ENCODE assay signal across 14 mouse cellular contexts in the genomic region with DNA sequence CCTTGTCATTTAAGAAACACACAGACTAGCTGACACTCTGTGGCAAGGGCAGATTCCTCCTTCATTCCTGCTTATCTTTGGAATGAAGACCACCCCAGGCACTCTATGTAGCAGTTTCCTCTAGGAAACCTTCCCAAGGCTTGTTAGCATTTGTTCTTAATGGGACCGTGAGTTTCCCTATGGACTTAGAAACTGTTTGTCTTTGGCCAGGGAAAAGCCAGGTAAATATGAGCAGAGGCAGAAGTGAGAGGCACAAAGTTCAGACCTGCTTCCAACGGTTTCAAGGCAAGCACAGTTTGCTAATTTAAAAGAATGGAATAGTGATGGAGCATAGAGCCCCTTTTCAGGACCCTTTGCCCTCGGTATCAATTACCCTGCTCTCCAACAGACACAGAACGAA.
"Had no signal": no experiment of that assay in that cellular context is flagged by ENCODE, and none has a peak within 500 bp of the region (broad histone marks: within the 10 kb centered on the region; RNA-seq: fewer than 3 reads in every experiment).

No protein-coding gene starts in this region.

- H3K27me3 ChIP-seq: intestine, embryonic 15.5 days had no signal

- H3K4me3 ChIP-seq: intestine, embryonic 15.5 days; limb, embryonic 13.5 days; midbrain, embryonic 13.5 days had no signal

- H3K36me3 ChIP-seq: limb, embryonic 13.5 days; midbrain, embryonic 13.5 days had no signal

- H3K4me2 ChIP-seq: intestine, embryonic 15.5 days; limb, embryonic 13.5 days; midbrain, embryonic 13.5 days had no signal

- H3K9me3 ChIP-seq: intestine, embryonic 15.5 days; limb, embryonic 13.5 days; midbrain, embryonic 13.5 days had no signal

- ATAC-seq: hindbrain, postnatal 0 days; intestine, embryonic 15.5 days; lung, postnatal 0 days; midbrain, embryonic 13.5 days had no signal

- DNase-seq: kidney, adult 18-20 months; layer of hippocampus, adult 9-11 months; layer of hippocampus, postnatal 36 days; left cerebral cortex, postnatal 4 days; lung, adult 2 months; lung, postnatal 36 days; right cerebral cortex, adult 18-20 months; right cerebral cortex, postnatal 25 days; thymus, postnatal 4 days had no signal

- H3K27ac ChIP-seq: hindbrain, postnatal 0 days; intestine, embryonic 15.5 days; limb, embryonic 13.5 days; midbrain, embryonic 13.5 days had no signal

- H3K9ac ChIP-seq: intestine, embryonic 15.5 days; limb, embryonic 13.5 days; midbrain, embryonic 13.5 days had no signal
